Mouse (Mus musculus) MEL (cell line): Measurements from ENCODE around the gene Tha1. TPM values are rescaled to one million over a fixed set of nuclear protein-coding genes. Genes with fewer than 3 reads are reported as not detected.

Experiments used
- DNase-seq: peaks from one replicate; pipeline ENCODE4 v3.0.0; 2011; ENCODE audit warnings: low read depth, low spot score
- H3K27ac ChIP-seq: 2 replicates; pipeline ENCODE4 v1.5.1; 2012; ENCODE audit warnings: low read depth, mild to moderate bottlenecking, control low read depth, low read length, moderate library complexity; ENCODE audit not compliant: control insufficient read depth
- H3K27me3 ChIP-seq, 2 experiments: fragments of 150-350 bp in 1 of 2; sonication (generic) in 1 of 2; 2 replicates each; pipeline ENCODE4 v1.6.1; 2012; ENCODE audit warnings: low read length in 2 of 2, mild to moderate bottlenecking in 2 of 2, improper control_type of control experiment in 1 of 2, moderate library complexity in 1 of 2; ENCODE audit not compliant: insufficient read depth in 2 of 2, control insufficient read depth in 1 of 2
- H3K36me3 ChIP-seq, 2 experiments: 2 replicates each; pipeline ENCODE4 v1.6.1; 2012 to 2014; ENCODE audit warnings: low read length in 2 of 2, improper control_type of control experiment in 1 of 2, inconsistent platforms in 1 of 2, mild to moderate bottlenecking in 1 of 2; ENCODE audit not compliant: insufficient read depth in 2 of 2, control insufficient read depth in 1 of 2
- H3K4me1 ChIP-seq, 2 experiments: fragments of 150-350 bp in 1 of 2; sonication (generic) in 1 of 2; 2 replicates each; pipeline ENCODE4 v1.6.1; 2012; ENCODE audit warnings: low read length in 2 of 2, improper control_type of control experiment in 1 of 2, mild to moderate bottlenecking in 1 of 2; ENCODE audit not compliant: insufficient read depth in 2 of 2, control insufficient read depth in 1 of 2
- H3K4me3 ChIP-seq, 2 experiments: fragments of 150-350 bp in 1 of 2; sonication (generic) in 1 of 2; 2 replicates each; pipeline ENCODE4 v1.5.1; 2012; ENCODE audit warnings: low read depth in 2 of 2, low read length in 2 of 2, mild to moderate bottlenecking in 2 of 2, moderate library complexity in 2 of 2, control low read depth in 1 of 2, improper control_type of control experiment in 1 of 2; ENCODE audit not compliant: control insufficient read depth in 1 of 2, insufficient read depth in 1 of 2
- H3K79me2 ChIP-seq: 2 replicates; pipeline ENCODE4 v1.6.1; 2012; ENCODE audit warnings: mild to moderate bottlenecking, low read length, moderate library complexity; ENCODE audit not compliant: control insufficient read depth, poor library complexity, insufficient read depth
- H3K9ac ChIP-seq: 2 replicates; pipeline ENCODE4 v1.6.1; 2012; ENCODE audit warnings: low read depth, mild to moderate bottlenecking, control low read depth, low read length, moderate library complexity; ENCODE audit not compliant: control insufficient read depth, poor library complexity, severe bottlenecking
- H3K9me3 ChIP-seq: fragments of 150-350 bp; sonication (generic); replicated peaks from 2 replicates; pipeline ENCODE4 v1.6.1; 2012; ENCODE audit warnings: mild to moderate bottlenecking, low read length, improper control_type of control experiment, moderate library complexity; ENCODE audit not compliant: insufficient read depth
- BHLHE40 ChIP-seq: IDR thresholded peaks from 2 replicates; pipeline ENCODE4 v1.6.1; 2012; ENCODE audit warnings: low read depth, mild to moderate bottlenecking, inconsistent platforms, low read length, improper control_type of control experiment, borderline replicate concordance
- EP300 ChIP-seq, 2 experiments: IDR thresholded peaks; 2 replicates each; pipeline ENCODE4 v1.6.1; 2011; ENCODE audit warnings: improper control_type of control experiment in 2 of 2, low read length in 2 of 2, low read depth in 1 of 2, mild to moderate bottlenecking in 1 of 2
- GABPA ChIP-seq: IDR thresholded peaks from 2 replicates; pipeline ENCODE4 v1.6.1; 2012; ENCODE audit warnings: low read depth, mild to moderate bottlenecking, inconsistent platforms, low read length, improper control_type of control experiment, moderate library complexity
- HCFC1 ChIP-seq: IDR thresholded peaks from 2 replicates; pipeline ENCODE4 v1.6.1; 2012; ENCODE audit warnings: low read depth, mild to moderate bottlenecking, inconsistent platforms, low read length, improper control_type of control experiment, moderate library complexity
- MAFK ChIP-seq: IDR thresholded peaks from 2 replicates; pipeline ENCODE4 v1.6.1; 2011; ENCODE audit warnings: low read depth, mild to moderate bottlenecking, low read length, improper control_type of control experiment, borderline replicate concordance
- MYC ChIP-seq: IDR thresholded peaks from 2 replicates; pipeline ENCODE4 v1.6.1; 2011; ENCODE audit warnings: low read depth, mild to moderate bottlenecking, low read length, improper control_type of control experiment, moderate library complexity
- NELFE ChIP-seq: IDR thresholded peaks from 2 replicates; pipeline ENCODE4 v1.6.1; 2011; ENCODE audit warnings: low read depth, low read length, improper control_type of control experiment
- POLR2AphosphoS5 ChIP-seq: IDR thresholded peaks from 2 replicates; pipeline ENCODE4 v1.6.1; 2012; ENCODE audit warnings: low read depth, borderline replicate concordance, mild to moderate bottlenecking, inconsistent platforms, low read length, moderate library complexity, mixed read lengths
- RAD21 ChIP-seq: IDR thresholded peaks from 2 replicates; pipeline ENCODE4 v1.6.1; 2011; ENCODE audit warnings: mild to moderate bottlenecking, low read depth, low read length, improper control_type of control experiment
- SIN3A ChIP-seq: IDR thresholded peaks from 2 replicates; pipeline ENCODE4 v1.6.1; 2012; ENCODE audit warnings: low read length, improper control_type of control experiment, inconsistent platforms
- TBP ChIP-seq: IDR thresholded peaks from 2 replicates; pipeline ENCODE4 v1.8.0; 2011; ENCODE audit warnings: low read depth, low read length, improper control_type of control experiment
- TCF12 ChIP-seq: IDR thresholded peaks from 2 replicates; pipeline ENCODE4 v1.6.1; 2014; ENCODE audit warnings: low read depth, mild to moderate bottlenecking, inconsistent platforms, low read length, improper control_type of control experiment, moderate library complexity
- UBTF ChIP-seq: IDR thresholded peaks from 2 replicates; pipeline ENCODE4 v1.6.1; 2012; ENCODE audit warnings: low read depth, mild to moderate bottlenecking, inconsistent platforms, low read length, improper control_type of control experiment, moderate library complexity, borderline replicate concordance; ENCODE audit not compliant: insufficient read depth
- USF1 ChIP-seq: IDR thresholded peaks from 2 replicates; pipeline ENCODE4 v1.6.1; 2014; ENCODE audit warnings: low read depth, mild to moderate bottlenecking, inconsistent platforms, low read length, improper control_type of control experiment, moderate library complexity
- USF2 ChIP-seq, 2 experiments: IDR thresholded peaks; 2 replicates each; pipeline ENCODE4 v1.6.1; 2011 to 2012; ENCODE audit warnings: improper control_type of control experiment in 2 of 2, low read length in 2 of 2, borderline replicate concordance in 1 of 2, inconsistent platforms in 1 of 2, low read depth in 1 of 2, mild to moderate bottlenecking in 1 of 2; ENCODE audit not compliant: insufficient read depth in 1 of 2
- ZMIZ1 ChIP-seq: IDR thresholded peaks from 2 replicates; pipeline ENCODE4 v1.6.1; 2012; ENCODE audit warnings: low read depth, mild to moderate bottlenecking, inconsistent platforms, low read length, improper control_type of control experiment, moderate library complexity
- polyA plus RNA-seq, 2 experiments: library from polyadenylated mRNA; stranded (reverse) in 1 of 2; unstranded in 1 of 2; fragments of >175 nt in 1 of 2; fragments of >200 nt in 1 of 2; gene quantifications; 2 replicates each; pipeline versions ENCODE4 v1.2.1 to v1.2.4; 2012; ENCODE audit warnings: low replicate concordance in 2 of 2, low read depth in 1 of 2; ENCODE audit not compliant: insufficient read length in 2 of 2, insufficient read depth in 1 of 2, missing spikeins in 1 of 2
- total RNA-seq: library from RNA; depleted of rRNA; stranded (reverse); fragments of 300-350 nt; gene quantifications from 2 replicates; pipeline ENCODE4 v1.2.3, GENCODE M21; 2012; rRNA removed

Tha1 gene
- total RNA-seq = 0.12 TPM in 1 of 2 replicates, not detected in the other
- not detected for polyA plus RNA-seq

GRCm38 (mm10) chr11:117872861-117873608 is at the start of gene Tha1:
Gene Tha1, minus strand, starts transcription at chr11:117873481.
- Histone ChIP-seq H3K9me3 (no peaks in the 10 kb centered on the region), H3K79me2 (no peaks in the 10 kb centered on the region), H3K36me3 (no peaks in the 10 kb centered on the region), H3K27me3 (peaks cover 2 to 3% of the 10 kb centered on the region in 2 experiments; a peak in 3 of 4 replicates), H3K27ac (no peak within 1 kb of the TSS), H3K4me1 (peaks cover 0 to 3% of the 10 kb centered on the region in 2 experiments; a peak in 1 of 4 replicates), H3K9ac (no peak within 1 kb of the TSS), H3K4me3 (no peak within 1 kb of the TSS)
- no peak for DNase-seq
- TF ChIP-seq GABPA (no peak), HCFC1 (0 out of 2 replicates have a peak, but pooled peaks have one; percentile 35)

GRCm38 (mm10) chr11:117919211-117919610 is 45.9 kb upstream of the Tha1 start:
- H3K36me3 ChIP-seq = no peaks in the 10 kb centered on the region
- H3K4me1 ChIP-seq = no peaks in the 10 kb centered on the region
- no peak overlapping the region for H3K9ac ChIP-seq
- no peak overlapping the region for H3K4me3 ChIP-seq
- no peaks in the 10 kb centered on the region for H3K79me2 ChIP-seq
- H3K27ac ChIP-seq = no peak overlapping the region
- H3K9me3 ChIP-seq = no peaks in the 10 kb centered on the region
- peaks cover 5 to 15% of the 10 kb centered on the region in 2 experiments for H3K27me3 ChIP-seq
- DNase-seq = no peak
- TF ChIP-seq SIN3A (no peak), NELFE (no peak), TBP (no peak), USF2 (IDR thresholded peaks at IDR 0.05; ENCODE audit: borderline replicate concordance in 1 of 2, insufficient read depth in 1 of 2, low read depth in 1 of 2, low read length in 2 of 2) (no peak), MAFK (no peak), BHLHE40 (no peak), RAD21 (no peak), POLR2AphosphoS5 (no peak), UBTF (no peak), USF1 (no peak), EP300 (IDR thresholded peaks at IDR 0.05; ENCODE audit: low read depth in 1 of 2, low read length in 2 of 2) (no peak)

GRCm38 (mm10) chr11:117918541-117918940 is 45.3 kb upstream of the Tha1 start:
- Histone ChIP-seq H3K27ac (no peak overlapping the region), H3K4me1 (no peaks in the 10 kb centered on the region), H3K4me3 (no peak overlapping the region), H3K79me2 (no peaks in the 10 kb centered on the region), H3K36me3 (no peaks in the 10 kb centered on the region), H3K9ac (no peak overlapping the region), H3K27me3 (peaks cover 5 to 12% of the 10 kb centered on the region in 2 experiments), H3K9me3 (no peaks in the 10 kb centered on the region)
- TF ChIP-seq USF1 (no peak), MYC (no peak), TCF12 (no peak), ZMIZ1 (no peak)
- no peak for DNase-seq
